Mouse (Mus musculus): ENCODE measurements around the gene Creld2.

DNA sequence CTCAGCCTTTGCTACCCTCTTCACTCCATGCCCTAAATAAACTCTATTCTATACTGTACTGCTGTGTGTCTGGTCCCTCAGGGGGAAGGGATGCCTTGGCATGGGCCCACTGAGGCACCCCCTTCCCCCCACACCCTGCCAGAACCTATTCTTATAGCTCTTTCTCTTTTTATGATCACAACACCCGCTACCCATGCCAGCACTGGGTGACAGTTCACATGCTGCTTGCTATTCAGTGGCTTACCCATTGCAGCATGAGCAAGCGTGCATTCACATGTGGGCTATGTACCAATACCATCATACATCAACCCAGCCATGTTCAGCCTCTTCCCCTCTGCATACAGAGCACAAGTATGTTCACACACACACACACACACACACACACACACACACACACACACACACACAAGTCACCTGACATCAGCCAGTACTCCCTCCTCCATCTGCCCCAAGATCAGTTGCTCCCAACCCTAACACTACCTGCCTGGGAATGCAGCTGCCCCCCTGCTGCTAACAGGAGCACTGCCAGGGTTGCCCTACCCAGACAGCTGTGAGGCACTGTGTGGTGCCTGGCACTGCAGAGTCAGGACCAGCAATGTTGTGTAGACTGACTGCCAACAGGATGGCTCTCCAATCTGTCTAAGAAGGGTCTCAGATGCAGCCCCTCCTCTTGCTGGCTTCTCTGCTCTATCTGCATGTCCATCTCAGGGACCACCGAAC lies 22.3 kb downstream of the Creld2 start:
- TF ChIP-seq CTCF (IDR thresholded peaks at IDR 0.05; ENCODE audit: low read depth) (no peak), EP300 (IDR thresholded peaks at IDR 0.05; ENCODE audit: low read depth) (no peak)
